Mouse (Mus musculus) forebrain, embryonic 11.5 days (tissue): ENCODE results near the gene Midn. TPM values are rescaled to one million over a fixed set of nuclear protein-coding genes. Genes with fewer than 3 reads are reported as not detected.

ENCODE experiments used
- ATAC-seq: fragments of 200-750 bp; cut with Nextera tagmentation; replicated peaks from 2 replicates; pipeline ENCODE4 v1.8.0; 2017; ENCODE audit warnings: moderate TSS enrichment; ENCODE audit not compliant: low FRiP score
- DNase-seq: peaks from one replicate; pipeline ENCODE4 v3.0.0-alpha.2; 2017; ENCODE audit warnings: low spot score
- H3K27ac ChIP-seq: fragments of 300-500 bp; sonication (generic); 2 replicates; pipeline ENCODE4 v1.5.1; 2014; ENCODE audit warnings: low read depth, low read length
- H3K27me3 ChIP-seq: fragments of 300-500 bp; sonication (generic); 2 replicates; pipeline ENCODE4 v1.6.1; 2014; ENCODE audit warnings: mild to moderate bottlenecking, low read length, mixed read lengths; ENCODE audit not compliant: control insufficient read depth, insufficient read depth
- H3K36me3 ChIP-seq: fragments of 300-500 bp; sonication (generic); 2 replicates; pipeline ENCODE4 v1.6.1; 2014; ENCODE audit warnings: mild to moderate bottlenecking, low read length, moderate library complexity, mixed read lengths; ENCODE audit not compliant: control insufficient read depth, insufficient read depth
- H3K4me1 ChIP-seq: fragments of 300-500 bp; sonication (generic); replicated peaks from 2 replicates; pipeline ENCODE4 v1.6.1; 2014; ENCODE audit warnings: low read length, mixed read lengths; ENCODE audit not compliant: control insufficient read depth, insufficient read depth
- H3K4me2 ChIP-seq: fragments of 300-500 bp; sonication (generic); 2 replicates; pipeline ENCODE4 v1.6.1; 2014; ENCODE audit warnings: low read depth, mild to moderate bottlenecking, low read length, moderate library complexity, mixed read lengths; ENCODE audit not compliant: severe bottlenecking
- H3K4me3 ChIP-seq: fragments of 300-500 bp; sonication (generic); 2 replicates; pipeline ENCODE4 v1.5.1; 2014; ENCODE audit warnings: low read depth, low read length
- H3K9ac ChIP-seq: fragments of 300-500 bp; sonication (generic); 2 replicates; pipeline ENCODE4 v1.6.1; 2014; ENCODE audit warnings: low read length
- H3K9me3 ChIP-seq: fragments of 300-500 bp; sonication (generic); 2 replicates; pipeline ENCODE4 v1.6.1; 2016; ENCODE audit warnings: low read length, mixed read lengths; ENCODE audit not compliant: control insufficient read depth
- WGBS: fragments of 180-500 bp; shearing (Covaris S2); extraction: QIAGEN DNeasy Blood & Tissue Kit; methylation state at CpG from one replicate; pipeline ENCODE4 v1.1.7; 2014; 5-methylcytosine and 5-hydroxymethylcytosine counted together
- polyA plus RNA-seq: library from polyadenylated mRNA; unstranded; fragments of >200 nt; fragmentation: Nextera tagmentation; extraction: Ambion mirVana; gene quantifications from 2 replicates; pipeline ENCODE4 v1.2.1, GENCODE M21; 2014

Midn gene
- polyA plus RNA-seq, 1 experiment from 2014 or later = 58.3 TPM

DNA sequence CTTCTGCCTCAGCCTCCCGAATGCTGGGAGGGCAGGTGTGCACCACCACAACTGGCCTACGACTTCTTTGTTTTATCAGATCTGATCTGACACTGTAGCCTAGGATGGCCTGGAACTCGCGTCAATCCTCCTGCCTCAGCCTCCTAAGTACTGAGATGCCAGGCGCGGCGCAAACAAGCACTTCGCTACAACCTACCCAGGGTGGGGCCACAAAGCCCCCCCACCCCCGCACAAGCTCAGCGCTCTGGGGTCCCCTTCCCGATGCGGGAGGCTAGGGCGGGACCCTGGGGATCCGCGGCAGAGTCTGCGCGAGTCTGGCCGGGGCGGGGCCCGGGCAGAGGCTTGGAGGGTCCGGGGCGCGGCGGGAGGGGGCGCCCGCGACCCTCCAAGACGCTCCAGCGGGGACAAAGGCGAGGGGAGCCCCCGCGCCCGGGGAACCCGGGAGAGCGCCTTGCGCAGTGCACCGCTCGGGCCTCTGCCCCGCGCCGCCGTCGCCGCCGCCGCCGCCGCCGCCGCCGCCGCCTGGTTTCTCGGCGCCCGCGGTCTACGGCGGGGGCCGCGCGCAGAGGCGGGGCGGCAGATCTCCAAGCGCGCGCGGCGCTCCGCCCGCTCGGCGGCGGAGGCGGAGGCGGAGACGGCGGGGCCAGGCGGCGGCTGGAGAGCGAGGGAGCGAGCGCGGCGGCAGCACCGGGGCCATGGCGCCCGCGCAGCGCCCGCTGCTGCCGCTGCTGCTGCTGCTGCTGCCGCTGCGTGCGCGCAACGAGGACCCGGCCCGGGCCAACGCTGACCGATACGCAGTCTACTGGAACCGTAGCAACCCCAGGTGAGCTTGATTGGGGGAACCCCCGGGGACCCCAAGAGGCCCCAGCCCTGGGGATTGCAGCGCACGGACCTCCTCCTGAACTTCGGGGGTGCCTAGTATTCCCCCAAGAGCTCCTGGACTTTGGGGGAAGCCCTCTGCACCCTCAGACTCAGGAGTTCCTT lies 31.3 kb downstream of the Midn start, which contains the start of gene Efna2:
Gene Efna2, plus strand, starts transcription at position 415 of the 984 bp plus-strand sequence.
- Histone ChIP-seq H3K4me2 (peak within 1 kb of the TSS; percentile 59), H3K36me3 (no peaks in the 10 kb centered on the region), H3K27ac (peak within 1 kb of the TSS; percentile 19; the same call in 1 of the 2 replicates), H3K9me3 (no peaks in the 10 kb centered on the region), H3K27me3 (no peaks in the 10 kb centered on the region), H3K4me1 (peaks cover 11% of the 10 kb centered on the region; the same call in 1 of the 2 replicates), H3K9ac (peak within 1 kb of the TSS; percentile 97), H3K4me3 (peak within 1 kb of the TSS; percentile 85)
- WGBS = 2% methylated on average over 66 of the region's 106 CpGs
- ATAC-seq (peak; percentile 85), DNase-seq (peak; percentile 83)

DNA sequence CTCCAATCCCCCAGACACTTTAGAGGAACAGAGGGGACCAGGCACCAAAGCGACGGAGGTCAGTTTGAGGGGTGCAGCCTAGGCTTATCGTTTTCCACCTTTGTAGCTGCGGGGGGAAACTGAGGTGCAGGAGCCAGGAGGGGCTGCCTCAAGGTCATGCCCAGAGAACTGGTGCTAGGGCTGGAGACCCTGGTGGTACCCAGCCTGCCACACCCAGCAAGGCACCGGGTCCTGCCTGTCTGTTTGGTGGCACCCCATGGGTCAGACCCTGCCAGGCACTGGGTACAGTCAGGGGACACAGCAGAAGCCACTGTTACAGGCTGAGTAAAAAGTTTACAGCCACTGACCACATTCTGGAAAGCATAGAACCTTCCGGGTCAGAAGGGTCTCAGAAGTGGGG lies 32.2 kb downstream of the Midn start:
- H3K9me3 ChIP-seq = no peaks in the 10 kb centered on the region
- no peak for ATAC-seq
- peaks cover 11% of the 10 kb centered on the region; the same call in 1 of the 2 replicates for H3K4me1 ChIP-seq
- H3K4me3 ChIP-seq = peak overlapping the region; percentile 85
- no peaks in the 10 kb centered on the region for H3K27me3 ChIP-seq
- peak overlapping the region; percentile 97 for H3K9ac ChIP-seq
- H3K4me2 ChIP-seq = peak overlapping the region; percentile 59
- peak; percentile 56 for DNase-seq
- 38% methylated on average over 6 of the region's 6 CpGs for WGBS
- no peak overlapping the region for H3K27ac ChIP-seq
- H3K36me3 ChIP-seq = no peaks in the 10 kb centered on the region

DNA sequence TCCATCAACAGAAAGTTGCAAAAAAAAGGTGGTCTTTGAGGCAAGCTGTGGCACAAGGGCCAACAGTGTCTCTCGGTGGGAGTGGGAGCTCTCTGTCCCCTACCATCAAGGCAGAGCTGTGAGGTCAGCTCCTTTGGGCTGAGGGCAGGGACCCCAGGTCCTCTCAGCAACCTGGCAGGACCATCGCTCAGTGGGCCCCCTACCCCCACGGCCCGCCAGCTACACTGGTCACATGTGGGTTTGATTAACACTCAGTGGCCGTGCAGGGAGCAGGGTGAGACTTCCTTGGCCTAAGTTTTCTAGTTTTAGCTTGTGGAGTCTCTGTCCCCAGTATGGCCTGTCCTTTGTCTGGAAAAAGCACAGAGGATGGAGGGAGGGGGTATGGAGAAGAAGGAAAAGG lies 32.8 kb downstream of the Midn start:
- no peak for ATAC-seq
- Histone ChIP-seq H3K4me1 (peaks cover 10% of the 10 kb centered on the region; the same call in 1 of the 2 replicates), H3K4me2 (peak overlapping the region; percentile 59), H3K4me3 (peak overlapping the region; percentile 85), H3K27ac (no peak overlapping the region), H3K9ac (peak overlapping the region; percentile 97), H3K36me3 (no peaks in the 10 kb centered on the region), H3K9me3 (no peaks in the 10 kb centered on the region), H3K27me3 (no peaks in the 10 kb centered on the region)
- WGBS = 59% methylated on average over 5 of the region's 5 CpGs
- DNase-seq = peak; percentile 53

DNA sequence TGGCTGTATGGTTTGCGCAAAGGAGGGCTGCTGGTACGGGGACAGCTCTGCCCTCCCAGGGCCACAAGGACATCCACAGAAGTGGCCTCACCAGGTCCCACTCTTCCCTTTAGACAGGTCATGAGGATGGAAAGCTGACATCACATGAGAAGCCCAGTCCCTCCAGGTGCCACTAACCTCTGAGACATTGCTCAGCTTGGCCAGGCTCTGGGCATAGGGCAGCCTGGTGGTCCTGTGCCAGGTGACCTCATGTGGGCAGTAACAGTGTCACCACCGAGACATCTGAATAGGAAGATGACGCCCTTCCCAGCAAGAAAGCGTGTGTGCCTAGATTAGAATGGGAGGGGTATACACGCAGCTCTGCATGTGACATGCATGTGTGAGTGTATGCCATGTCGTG lies 34.5 kb downstream of the Midn start:
- ATAC-seq (no peak), DNase-seq (no peak)
- Histone ChIP-seq H3K9ac (no peak overlapping the region), H3K36me3 (no peaks in the 10 kb centered on the region; the same call in 1 of the 2 replicates), H3K4me1 (peaks cover 9% of the 10 kb centered on the region; the same call in 1 of the 2 replicates), H3K27ac (no peak overlapping the region), H3K27me3 (no peaks in the 10 kb centered on the region), H3K4me2 (no peak overlapping the region), H3K4me3 (no peak overlapping the region), H3K9me3 (no peaks in the 10 kb centered on the region)
- WGBS = 91% methylated on average over 7 of the region's 7 CpGs

DNA sequence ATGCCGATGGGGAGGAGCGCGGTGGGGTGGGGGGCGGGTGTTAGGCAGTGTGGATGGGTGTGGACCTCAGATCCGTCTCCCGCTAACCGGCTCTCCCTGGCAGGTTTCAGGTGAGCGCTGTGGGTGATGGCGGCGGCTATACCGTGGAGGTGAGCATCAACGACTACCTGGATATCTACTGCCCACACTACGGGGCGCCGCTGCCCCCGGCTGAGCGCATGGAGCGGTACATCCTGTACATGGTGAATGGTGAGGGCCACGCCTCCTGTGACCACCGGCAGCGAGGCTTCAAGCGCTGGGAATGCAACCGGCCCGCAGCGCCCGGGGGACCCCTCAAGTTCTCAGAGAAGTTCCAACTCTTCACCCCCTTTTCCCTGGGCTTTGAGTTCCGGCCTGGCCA lies 38.6 kb downstream of the Midn start:
- Histone ChIP-seq H3K27ac (no peak overlapping the region), H3K4me2 (no peak overlapping the region), H3K4me1 (peaks cover 11% of the 10 kb centered on the region; the same call in 1 of the 2 replicates), H3K36me3 (no peaks in the 10 kb centered on the region; the same call in 1 of the 2 replicates), H3K9me3 (no peaks in the 10 kb centered on the region), H3K27me3 (no peaks in the 10 kb centered on the region), H3K9ac (no peak overlapping the region), H3K4me3 (no peak overlapping the region)
- WGBS = 38% methylated on average over 27 of the region's 27 CpGs
- no peak for ATAC-seq
- peak; percentile 50 for DNase-seq

DNA sequence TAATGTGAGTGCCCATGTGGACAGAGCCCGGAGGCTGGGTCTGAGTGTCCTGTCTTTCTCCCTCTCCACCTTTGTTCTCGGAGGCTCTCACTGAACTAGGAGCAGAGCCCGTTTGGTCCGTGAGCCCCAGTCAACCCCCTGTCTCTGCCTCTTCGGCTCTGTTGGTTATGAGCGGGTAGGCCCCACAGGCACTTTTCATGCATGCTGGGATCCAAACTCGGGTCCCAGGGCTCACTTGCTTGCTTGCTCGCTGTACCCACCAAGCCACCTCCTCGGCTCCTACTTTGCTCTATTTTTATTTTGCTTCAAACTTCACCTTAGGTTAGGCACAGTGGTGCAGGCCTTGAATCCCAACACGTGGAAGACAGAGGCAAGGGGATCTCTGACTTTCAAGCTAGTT lies 39.7 kb downstream of the Midn start:
- no peak overlapping the region for H3K4me2 ChIP-seq
- H3K9me3 ChIP-seq = no peaks in the 10 kb centered on the region
- WGBS = 89% methylated on average over 10 of the region's 10 CpGs
- no peak for DNase-seq
- H3K27ac ChIP-seq = no peak overlapping the region
- H3K4me3 ChIP-seq = no peak overlapping the region
- peaks cover 2% of the 10 kb centered on the region; the same call in 1 of the 2 replicates for H3K27me3 ChIP-seq
- H3K9ac ChIP-seq = no peak overlapping the region
- peaks cover 11% of the 10 kb centered on the region; the same call in 1 of the 2 replicates for H3K4me1 ChIP-seq
- ATAC-seq = no peak
- H3K36me3 ChIP-seq = no peaks in the 10 kb centered on the region; the same call in 1 of the 2 replicates

DNA sequence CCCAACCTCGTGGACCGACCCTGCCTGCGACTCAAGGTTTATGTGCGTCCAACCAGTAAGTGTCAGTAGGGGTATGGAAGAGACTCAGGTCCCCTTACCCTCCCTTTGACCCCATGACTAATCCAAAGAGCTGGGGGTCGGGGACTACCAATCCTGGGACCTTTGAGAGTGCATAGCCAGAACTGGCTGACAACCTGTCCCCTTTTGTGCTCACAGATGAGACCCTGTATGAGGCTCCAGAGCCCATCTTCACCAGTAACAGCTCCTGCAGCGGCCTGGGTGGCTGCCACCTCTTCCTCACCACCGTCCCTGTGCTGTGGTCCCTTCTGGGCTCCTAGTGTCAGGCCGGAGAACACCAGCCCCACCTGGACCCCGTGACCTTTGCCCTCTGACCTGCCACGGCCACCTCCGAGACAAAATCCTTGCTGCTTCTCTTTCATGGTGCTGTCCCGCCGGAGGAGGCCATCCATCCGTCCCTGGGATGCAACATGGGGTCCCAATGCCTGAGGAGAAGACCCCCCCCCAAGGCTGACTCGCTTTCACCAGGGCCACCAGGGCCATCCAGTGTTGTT lies 40.5 kb downstream of the Midn start:
- WGBS = 67% methylated on average over 15 of the region's 15 CpGs
- Histone ChIP-seq H3K4me1 (peaks cover 11% of the 10 kb centered on the region; the same call in 1 of the 2 replicates), H3K9me3 (no peaks in the 10 kb centered on the region), H3K4me3 (no peak overlapping the region), H3K27me3 (peaks cover 2% of the 10 kb centered on the region; the same call in 1 of the 2 replicates), H3K27ac (no peak overlapping the region), H3K9ac (no peak overlapping the region), H3K4me2 (no peak overlapping the region), H3K36me3 (no peaks in the 10 kb centered on the region; the same call in 1 of the 2 replicates)
- DNase-seq (peak; percentile 51), ATAC-seq (no peak)

DNA sequence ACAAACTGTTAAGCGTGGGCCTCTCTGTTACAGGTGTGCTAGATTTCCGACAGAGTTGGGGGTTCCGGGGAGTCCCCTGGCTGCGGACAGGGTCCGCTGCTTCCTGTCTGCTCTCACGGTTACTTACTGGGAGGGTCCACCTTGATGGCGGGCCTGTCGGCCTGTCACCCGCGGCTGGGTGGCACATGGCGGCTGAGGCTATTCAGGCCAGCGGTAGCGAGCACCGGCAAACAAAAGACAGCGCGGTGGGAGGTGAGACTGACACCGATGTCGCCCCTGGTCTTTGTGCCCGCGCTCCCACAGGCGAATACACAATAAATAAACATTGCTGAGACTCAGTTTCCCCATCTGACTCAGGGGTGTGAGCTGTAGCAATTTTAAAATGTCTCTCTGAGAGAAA lies 41.9 kb downstream of the Midn start:
- H3K4me2 ChIP-seq = peak overlapping the region; percentile 86
- DNase-seq (peak; percentile 74), ATAC-seq (peak; percentile 53)
- no peaks in the 10 kb centered on the region for H3K9me3 ChIP-seq
- WGBS = 4% methylated on average over 21 of the region's 21 CpGs
- peak overlapping the region; percentile 78 for H3K9ac ChIP-seq
- peaks cover 2% of the 10 kb centered on the region; the same call in 1 of the 2 replicates for H3K27me3 ChIP-seq
- peaks cover 18% of the 10 kb centered on the region; the same call in 1 of the 2 replicates for H3K4me1 ChIP-seq
- H3K4me3 ChIP-seq = peak overlapping the region; percentile 37
- H3K27ac ChIP-seq = peak overlapping the region; percentile 80
- H3K36me3 ChIP-seq = no peaks in the 10 kb centered on the region; the same call in 1 of the 2 replicates
